Mouse (Mus musculus): ENCODE measurements around the gene Slc5a10. TPM values are rescaled to one million over a fixed set of nuclear protein-coding genes. Genes with fewer than 3 reads are reported as not detected.

The Slc5a10 gene
- not detected for polyA plus RNA-seq (2015; fragmentation: Illumina TruSeq; extraction: RNeasy Lipid Tissue Mini Kit (QIAGEN cat#74804); ENCODE audit: insufficient read depth, low replicate concordance)

DNA sequence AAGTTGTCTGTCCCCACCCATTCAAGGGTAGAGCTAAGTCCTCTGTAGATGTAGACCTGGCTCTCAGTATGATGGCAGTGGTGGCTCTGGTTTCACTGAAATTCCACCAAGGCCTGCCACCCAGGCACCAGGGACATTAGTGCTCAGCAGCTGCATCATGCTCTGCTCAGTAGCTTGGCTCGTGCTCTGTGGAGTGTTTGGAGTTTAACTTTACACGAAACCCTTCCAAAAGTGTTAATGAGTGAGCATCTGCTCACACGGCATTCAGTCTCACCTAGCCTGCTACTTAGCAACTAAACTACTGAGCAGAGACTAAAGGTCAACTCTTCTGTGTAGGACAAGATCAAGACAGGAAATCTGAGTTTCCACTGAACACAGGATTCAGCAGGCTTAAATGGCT lies at the start of gene Slc5a10:
Gene Slc5a10 (minus strand): TSS at position 191 of the 400 bp plus-strand sequence.

GRCm38 (mm10) chr11:61761584-61762407 lies 41.2 kb upstream of the Slc5a10 start, which contains the start of gene Prpsap2:
Prpsap2 (minus strand) TSS chr11:61762088.

DNA sequence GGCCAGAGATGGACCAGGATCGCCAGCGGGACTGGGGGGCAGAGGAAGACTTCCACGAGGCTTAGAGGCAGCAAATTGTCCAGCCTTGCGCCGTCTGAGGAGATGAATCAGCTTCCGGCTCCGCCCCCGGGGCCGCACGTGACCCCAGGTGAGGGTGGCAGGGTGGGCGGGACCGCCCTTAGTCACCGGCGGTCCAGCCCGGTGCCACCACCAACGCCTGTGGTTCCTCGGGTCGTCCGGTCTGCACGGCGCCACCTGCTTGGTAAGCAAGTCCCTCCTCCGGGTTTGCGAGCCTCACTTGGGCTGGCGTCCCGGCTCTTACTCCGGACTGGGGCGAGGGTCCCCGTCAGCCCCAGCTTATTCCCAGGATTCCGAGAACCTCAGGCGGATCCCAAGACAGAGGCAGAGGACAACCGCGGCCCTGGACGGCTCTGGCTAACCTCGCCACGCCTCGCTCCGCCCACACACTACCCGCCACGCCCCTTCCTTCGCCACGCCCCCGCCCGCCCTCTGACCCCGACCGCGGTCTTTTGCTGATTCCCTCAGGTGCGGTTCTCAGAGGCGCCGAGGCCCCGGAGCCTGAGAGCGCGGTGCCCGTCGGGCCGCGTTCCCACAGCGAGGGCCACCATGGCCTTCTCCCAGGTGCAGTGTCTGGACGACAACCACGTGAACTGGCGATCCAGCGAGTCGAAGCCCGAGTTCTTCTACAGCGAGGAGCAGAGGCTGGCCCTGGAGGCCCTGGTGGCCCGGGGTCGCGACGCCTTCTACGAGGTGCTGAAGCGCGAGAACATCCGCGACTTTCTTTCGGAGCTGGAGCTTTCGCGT lies 36.5 kb downstream of the Slc5a10 start, which contains the start of gene Fam83g:
Gene Fam83g (plus strand): TSS at position 185 of the 825 bp plus-strand sequence.

DNA sequence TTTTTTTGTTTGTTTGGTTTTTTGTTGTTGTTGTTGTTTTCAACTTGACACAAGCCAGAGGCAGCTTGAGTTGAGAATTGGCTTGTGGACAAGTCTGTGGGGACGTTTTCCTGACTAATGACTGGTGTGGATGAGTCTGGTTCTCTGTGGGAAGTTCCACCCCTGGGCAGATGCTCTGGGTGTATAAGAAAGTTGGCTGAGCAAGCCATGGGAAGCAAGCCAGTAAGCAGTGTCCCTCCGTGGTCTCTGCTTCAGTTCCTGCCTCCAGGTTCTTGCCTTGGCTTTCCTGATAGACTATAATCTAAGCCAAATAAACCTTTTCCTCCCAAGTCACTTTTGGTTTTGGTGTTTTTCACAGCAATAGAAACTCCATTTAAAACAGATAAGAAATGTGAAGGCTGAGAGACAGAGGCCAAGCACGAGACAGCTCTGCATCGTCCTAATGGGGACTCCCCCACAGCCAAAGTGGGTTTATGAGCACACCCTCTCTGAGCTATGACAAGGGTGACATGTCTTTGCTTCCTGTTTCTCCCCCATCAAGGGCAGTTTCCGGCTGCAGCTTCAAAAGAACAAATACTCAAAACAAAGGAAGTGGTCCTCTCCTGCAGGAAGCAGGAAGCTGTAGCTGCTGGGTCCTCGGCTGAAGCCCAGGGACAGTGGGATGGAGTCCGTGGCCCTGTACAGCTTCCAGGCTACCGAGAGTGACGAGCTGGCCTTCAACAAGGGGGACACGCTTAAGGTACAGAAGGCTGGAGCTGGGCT lies 67.8 kb downstream of the Slc5a10 start, which contains the start of gene Grap:
Gene Grap (plus strand): TSS at position 580 of the 762 bp plus-strand sequence.

Other genes with a start within 250 kb of the Slc5a10 start
- 8.8 TPM for gene Mfap4, start 235.4 kb downstream of the Slc5a10 start, polyA plus RNA-seq (2015; fragmentation: Illumina TruSeq; extraction: RNeasy Lipid Tissue Mini Kit (QIAGEN cat#74804); ENCODE audit: insufficient read depth, low replicate concordance)
- 11.6 TPM for gene Mapk7, start 226.4 kb downstream of the Slc5a10 start, polyA plus RNA-seq (2015; fragmentation: Illumina TruSeq; extraction: RNeasy Lipid Tissue Mini Kit (QIAGEN cat#74804); ENCODE audit: insufficient read depth, low replicate concordance)
- 1.3 TPM for gene B9d1, start 215.7 kb downstream of the Slc5a10 start, polyA plus RNA-seq (2015; fragmentation: Illumina TruSeq; extraction: RNeasy Lipid Tissue Mini Kit (QIAGEN cat#74804); ENCODE audit: insufficient read depth, low replicate concordance)
- gene Epn2, start 141.1 kb downstream of the Slc5a10 start, polyA plus RNA-seq (2015; fragmentation: Illumina TruSeq; extraction: RNeasy Lipid Tissue Mini Kit (QIAGEN cat#74804); ENCODE audit: insufficient read depth, low replicate concordance), result 14.1 TPM
- 127 TPM for gene Grap, start 67.6 kb downstream of the Slc5a10 start, polyA plus RNA-seq (2015; fragmentation: Illumina TruSeq; extraction: RNeasy Lipid Tissue Mini Kit (QIAGEN cat#74804); ENCODE audit: insufficient read depth, low replicate concordance)
- 0.54 TPM for gene Fam83g, start 36.7 kb downstream of the Slc5a10 start, polyA plus RNA-seq (2015; fragmentation: Illumina TruSeq; extraction: RNeasy Lipid Tissue Mini Kit (QIAGEN cat#74804); ENCODE audit: insufficient read depth, low replicate concordance)
- gene Prpsap2, start 41.3 kb upstream of the Slc5a10 start, polyA plus RNA-seq (2015; fragmentation: Illumina TruSeq; extraction: RNeasy Lipid Tissue Mini Kit (QIAGEN cat#74804); ENCODE audit: insufficient read depth, low replicate concordance), result 67.0 TPM
- 29.2 TPM for gene Ulk2, start 134.2 kb upstream of the Slc5a10 start, polyA plus RNA-seq (2015; fragmentation: Illumina TruSeq; extraction: RNeasy Lipid Tissue Mini Kit (QIAGEN cat#74804); ENCODE audit: insufficient read depth, low replicate concordance)
- gene Akap10, start 209.4 kb upstream of the Slc5a10 start, polyA plus RNA-seq (2015; fragmentation: Illumina TruSeq; extraction: RNeasy Lipid Tissue Mini Kit (QIAGEN cat#74804); ENCODE audit: insufficient read depth, low replicate concordance), result 37.3 TPM
- 21.6 TPM for gene Specc1, start 235.9 kb upstream of the Slc5a10 start, polyA plus RNA-seq (2015; fragmentation: Illumina TruSeq; extraction: RNeasy Lipid Tissue Mini Kit (QIAGEN cat#74804); ENCODE audit: insufficient read depth, low replicate concordance)

All from spleen, adult 10 weeks (tissue).